Mouse (Mus musculus) CD8-positive naive resting alpha-beta T cell, adult 2 months (primary cell): ENCODE results near the gene Aifm2.

Experiments used
- DNase-seq, 2 experiments: peaks; one replicate each; pipeline ENCODE4 v3.0.0; 2022; ENCODE audit warnings: low read depth in 2 of 2, low spot score in 2 of 2

Aifm2 gene

DNA sequence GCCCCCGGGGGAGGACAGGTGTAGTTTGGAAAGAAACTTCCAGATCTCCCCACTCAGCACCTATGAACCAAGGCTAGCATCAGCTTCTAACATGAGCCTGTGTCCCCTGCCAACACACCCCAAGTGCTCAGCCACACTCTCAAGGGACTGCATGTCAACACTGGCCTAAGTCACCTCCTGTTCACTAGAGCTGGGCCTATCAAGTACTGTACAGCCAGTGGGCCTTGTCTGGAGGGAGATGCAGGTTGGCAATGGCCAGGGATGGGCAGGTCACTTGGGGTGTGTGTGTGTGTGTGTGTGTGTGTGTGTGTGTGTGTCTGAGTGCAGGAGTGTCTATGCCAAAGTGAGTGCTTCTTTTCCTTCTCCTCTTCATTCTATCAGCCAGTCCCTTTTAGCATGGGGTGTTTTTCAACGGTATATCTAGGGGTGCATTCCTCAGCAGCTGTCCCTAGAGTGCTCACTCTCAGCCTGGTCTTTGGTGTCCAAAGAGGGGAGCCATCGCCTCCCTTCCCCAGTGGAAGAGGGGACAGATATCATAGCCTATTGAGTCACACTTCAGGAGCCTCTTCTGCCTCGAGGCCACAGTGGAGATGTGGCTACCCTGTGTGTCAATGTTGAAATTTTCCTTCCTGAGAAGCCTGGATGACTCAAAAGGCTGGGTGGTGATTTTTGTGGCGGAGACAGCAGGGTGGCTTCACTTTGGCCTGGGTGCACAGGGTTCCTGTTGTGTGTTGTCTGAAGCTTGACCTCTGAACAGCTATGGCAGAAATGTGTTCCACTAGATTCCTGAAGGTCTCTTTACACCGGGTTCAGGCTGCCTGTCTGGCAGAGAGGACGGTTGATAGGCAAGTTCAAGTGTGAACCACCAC, 1.2 kb downstream of the Aifm2 start:
- no peak for DNase-seq

DNA sequence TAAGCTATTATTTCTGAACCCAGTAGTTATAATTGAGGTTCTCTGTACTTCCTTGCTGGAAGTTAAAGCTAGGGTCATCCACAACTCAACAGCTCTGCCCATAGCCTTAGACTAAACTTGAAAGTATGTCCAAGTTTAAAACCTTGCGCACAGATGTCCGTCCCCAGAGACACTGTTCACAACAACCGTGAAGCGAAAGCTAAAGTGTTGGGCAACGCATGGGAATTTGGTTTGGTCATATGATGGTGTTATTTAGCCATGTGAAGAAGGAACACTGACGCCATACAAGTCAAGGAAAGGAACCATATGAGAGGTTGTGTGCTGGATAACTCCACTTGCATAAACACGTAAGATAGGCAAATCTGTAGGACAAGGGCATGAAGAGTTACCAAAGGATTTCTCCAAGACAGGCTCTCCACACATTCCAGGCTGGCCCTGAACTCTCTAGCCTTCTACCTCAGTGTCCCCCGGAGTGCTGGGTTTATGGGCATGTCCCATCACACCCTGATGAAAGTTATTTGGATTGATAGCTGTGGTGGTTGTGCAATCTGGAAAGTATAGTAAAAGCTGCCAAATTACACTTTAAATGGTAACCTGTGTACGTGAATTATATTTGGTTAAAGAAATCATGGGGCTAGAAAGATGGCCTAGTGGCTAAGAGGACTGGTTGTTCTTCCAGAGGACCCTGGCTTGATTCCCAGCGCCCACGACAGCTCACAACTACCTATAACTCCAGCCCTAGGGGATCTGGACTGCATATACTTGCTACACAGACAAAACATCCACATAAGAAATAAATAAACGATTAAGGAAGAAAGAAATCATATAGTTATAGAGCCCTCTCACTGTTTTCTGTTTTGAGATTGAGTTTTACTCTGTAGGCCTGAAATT, 2.6 kb downstream of the Aifm2 start:
- no peak for DNase-seq

DNA sequence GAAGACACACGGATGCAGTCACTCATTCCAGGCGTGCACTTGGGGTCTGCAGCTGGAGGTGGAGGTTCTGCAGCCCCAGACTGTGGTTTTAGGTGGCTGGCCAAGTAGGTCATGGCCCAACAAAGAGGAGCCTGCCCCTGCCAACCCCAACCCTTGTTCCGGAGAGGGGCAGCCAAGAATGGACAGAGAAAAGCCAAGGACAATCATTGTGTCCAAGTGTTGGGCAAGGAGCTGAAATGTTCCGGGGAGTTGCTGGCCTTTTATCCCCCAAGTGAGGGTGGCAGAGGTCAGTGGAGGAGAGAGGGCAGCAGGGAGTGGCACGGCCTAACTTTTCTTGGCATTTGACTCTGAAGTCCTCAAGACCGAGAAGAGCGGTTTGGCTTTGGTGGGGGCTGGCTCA, 5.3 kb downstream of the Aifm2 start:
- no peak for DNase-seq

DNA sequence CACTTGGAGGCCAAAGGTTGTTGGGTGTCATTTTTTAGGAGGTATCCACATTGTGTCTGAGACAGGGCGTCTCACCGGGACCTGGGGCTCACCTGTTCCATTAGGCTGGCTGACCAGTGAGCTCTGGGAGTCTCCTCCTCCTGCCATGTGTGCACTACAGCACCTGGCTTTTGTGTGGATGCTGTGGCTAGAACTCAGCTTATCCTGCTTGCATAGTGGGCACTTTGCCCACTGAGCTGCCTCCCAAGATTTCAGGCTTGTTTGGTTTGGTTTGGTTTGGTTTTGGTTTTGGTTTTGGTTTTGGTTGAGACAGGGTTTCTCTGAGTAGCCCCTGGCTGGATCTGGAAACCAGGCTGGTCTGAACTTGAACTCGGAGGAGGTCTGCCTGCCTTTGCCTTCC, 7.2 kb downstream of the Aifm2 start:
- DNase-seq: no peak

DNA sequence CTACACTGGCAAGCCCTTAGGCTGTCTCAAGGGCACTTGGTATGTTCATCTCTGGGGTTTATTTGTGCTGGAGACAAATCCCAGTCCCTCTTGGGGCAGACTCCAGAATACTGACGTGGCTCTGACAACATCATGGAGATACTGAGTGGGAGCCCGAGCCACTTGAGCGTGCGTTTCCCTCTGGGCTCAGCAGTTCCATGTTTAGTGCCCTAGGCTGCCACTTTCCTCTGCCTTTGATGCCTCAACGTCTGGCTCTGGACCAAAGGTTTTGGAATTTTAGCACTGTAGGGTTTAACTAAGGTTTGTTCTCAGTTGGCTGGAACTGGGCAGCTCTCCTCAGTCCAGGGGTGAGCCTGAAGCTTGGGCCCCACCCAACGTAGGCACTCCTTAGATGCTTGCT, 8.2 kb downstream of the Aifm2 start:
- DNase-seq: no peak

GRCm38 (mm10) chr10:61729181-61729580, 14.1 kb downstream of the Aifm2 start:
- DNase-seq: no peak

- DNase-seq: no peak
These were observed 15.1 kb downstream of the Aifm2 start for GRCm38 (mm10) chr10:61730171-61730570.

DNA sequence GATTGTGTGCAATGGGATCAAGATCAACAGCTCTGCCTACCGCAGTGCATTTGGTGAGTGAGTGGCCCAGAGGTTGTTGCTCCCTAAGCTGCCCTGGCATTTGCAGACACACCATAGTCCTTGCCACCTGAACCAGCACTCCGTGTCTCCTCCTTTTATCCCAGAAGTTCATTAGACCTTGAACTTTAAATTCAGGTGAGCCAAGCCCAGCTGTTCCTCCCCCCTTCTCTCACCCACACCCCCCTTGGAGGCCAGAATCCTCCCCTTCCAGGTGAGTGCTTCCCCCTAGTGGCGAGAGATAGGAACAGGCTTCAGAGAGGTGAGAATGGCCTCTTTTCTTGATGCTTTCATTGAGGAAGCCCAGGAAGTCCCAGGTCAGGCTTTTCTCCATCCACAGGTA, 19.3 kb downstream of the Aifm2 start:
- DNase-seq: no peak

DNA sequence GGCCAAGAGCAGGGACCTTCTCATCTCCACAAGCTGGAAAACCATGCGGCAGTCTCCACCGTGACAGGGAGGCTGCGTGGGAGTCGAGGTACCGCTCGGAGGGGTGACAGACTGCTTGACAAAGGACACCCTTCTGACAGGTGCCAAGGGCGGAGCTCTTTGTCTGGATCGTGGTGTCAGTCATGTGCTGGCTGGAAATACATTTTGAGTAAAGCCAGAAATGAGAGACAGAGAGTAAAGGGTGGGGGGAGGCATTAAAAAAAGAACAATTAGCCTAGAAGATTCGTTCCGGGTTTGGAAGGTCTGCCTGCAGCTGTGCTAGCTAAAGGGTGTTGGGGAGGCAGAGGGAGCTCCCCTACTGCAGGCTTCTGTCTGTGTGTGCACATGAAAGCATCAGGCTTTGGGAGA, 21.6 kb downstream of the Aifm2 start:
- DNase-seq: no peak

GRCm38 (mm10) chr10:61737537-61737936, 22.5 kb downstream of the Aifm2 start:
- DNase-seq: no peak

DNA sequence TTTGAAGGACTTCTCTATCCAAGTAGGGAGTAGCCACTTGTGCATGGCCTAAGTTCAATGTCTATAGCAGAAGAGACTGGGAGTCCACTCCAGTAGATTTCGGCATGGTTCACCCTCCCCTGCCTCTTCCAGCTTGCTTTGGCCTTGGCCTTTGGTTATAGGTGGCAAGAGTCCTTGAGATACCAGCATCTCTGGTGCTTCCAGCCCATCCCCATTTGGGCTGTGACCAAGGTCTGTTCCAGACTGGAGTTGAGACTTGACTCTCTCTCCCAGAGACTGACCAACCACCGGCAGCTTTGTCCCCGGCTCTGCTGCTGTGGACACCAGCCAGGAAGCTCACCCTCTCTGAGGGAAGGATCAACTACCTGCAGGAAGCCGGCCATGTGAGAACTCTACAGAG, 23.1 kb downstream of the Aifm2 start:
- DNase-seq: no peak

- DNase-seq: no peak
These were observed 26.2 kb downstream of the Aifm2 start for GRCm38 (mm10) chr10:61741306-61741705.

DNA sequence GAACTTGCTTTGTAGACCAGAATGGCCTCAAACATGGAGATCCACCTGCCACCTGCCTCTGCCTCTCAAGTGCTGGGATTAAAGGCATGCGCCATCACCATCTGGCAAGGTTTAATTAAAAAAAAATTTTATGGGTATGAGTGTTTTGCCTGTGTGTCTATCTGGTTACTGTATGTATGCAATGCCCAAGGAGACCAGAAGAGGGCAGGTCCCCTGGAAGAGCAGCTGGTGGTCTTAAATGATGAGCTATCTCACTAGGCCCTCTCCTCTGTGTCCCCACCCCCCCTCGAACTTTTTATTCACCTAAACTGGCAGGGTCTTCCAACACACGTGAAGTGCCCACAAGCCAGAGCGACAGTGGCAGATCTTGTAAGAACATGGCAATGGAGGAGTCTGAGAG, 26.8 kb downstream of the Aifm2 start:
- DNase-seq: no peak

DNA sequence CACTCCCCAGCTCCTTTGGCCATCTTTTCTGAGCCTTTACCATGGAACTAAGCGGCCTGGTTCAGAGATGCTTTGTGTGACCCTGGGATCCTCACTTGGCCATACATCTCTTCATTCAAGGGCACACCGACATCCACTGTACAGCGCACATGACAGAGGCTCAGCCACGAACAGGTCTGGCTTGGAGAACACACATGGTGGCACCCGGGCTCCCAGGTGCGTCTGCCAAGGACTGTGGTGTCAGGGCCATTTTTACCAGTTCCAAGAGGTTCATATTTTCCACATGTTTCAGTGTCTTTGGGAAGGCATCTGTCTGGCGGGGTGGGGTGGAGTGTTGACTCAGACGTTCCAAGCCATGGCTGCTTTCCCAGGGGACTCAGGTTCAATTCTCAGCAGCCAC, 27.3 kb downstream of the Aifm2 start:
- no peak for DNase-seq

GRCm38 (mm10) chr10:61745133-61745532, 30.1 kb downstream of the Aifm2 start:
- no peak for DNase-seq

GRCm38 (mm10) chr10:61747302-61747701, 32.2 kb downstream of the Aifm2 start:
- DNase-seq: no peak

GRCm38 (mm10) chr10:61750014-61750413, 35.0 kb downstream of the Aifm2 start:
- DNase-seq: no peak

- no peak for DNase-seq
These were observed 36.6 kb downstream of the Aifm2 start for GRCm38 (mm10) chr10:61751534-61752219.

DNA sequence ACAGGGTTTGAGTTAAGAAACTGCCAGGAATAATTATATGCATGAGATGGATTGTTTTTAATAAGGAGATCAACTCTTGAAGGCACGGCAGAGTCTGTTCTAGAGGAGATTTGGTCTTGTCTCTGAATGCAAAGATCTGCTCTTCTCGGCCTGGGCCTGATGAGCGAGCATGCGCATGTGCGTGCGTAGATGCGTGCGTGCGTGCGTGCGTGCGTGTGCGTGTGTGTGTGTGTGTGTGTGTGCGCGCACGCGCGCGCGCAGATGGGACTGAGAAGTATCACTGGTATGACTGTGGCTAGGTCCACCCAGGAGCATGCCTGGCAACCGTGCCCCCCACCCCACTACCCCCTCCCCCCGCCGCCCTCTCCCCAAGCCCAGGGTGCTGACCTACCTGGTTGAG, 38.0 kb downstream of the Aifm2 start:
- no peak for DNase-seq

DNA sequence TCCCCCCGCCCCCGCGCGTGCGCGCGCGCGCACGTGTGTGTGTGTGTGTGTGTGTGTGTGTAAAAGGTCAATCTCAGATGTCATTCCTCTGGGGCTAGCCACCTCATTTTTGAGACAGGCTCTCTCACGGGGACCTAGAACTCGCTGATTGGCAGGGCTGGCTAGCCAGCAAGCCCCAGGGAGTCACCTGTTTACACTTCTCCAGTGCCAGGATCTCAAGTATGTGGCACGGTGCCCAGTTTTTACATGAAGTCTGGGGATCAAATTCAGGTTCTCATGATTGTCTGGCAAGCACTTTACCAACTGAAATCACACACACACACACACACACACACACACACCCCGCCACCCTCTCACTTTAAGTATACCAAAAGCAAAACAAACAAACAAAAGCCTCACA, 42.0 kb downstream of the Aifm2 start:
- no peak for DNase-seq

- no peak for DNase-seq
These were observed 43.8 kb downstream of the Aifm2 start for GRCm38 (mm10) chr10:61758904-61759303.

DNA sequence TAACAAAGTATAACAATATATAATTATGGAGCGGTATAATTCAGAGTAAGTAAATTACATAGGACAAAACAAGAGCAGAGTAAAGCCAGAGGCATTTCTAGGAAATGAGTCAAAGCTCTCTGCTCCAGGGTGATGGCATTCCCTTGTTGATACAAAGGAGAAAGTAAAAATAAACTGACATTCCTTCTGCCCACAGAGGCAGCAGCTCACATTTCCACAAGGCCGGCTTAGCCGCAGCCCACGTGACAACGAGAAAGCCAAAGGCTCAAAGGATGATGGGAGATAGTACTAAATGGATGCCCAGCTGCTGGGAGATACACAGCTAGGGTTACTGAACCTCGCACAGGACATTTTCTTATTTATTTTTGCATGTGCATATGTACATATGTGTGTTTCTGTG, 44.8 kb downstream of the Aifm2 start:
- DNase-seq: no peak
